Mouse (Mus musculus) yolk sac, embryonic 10.5 days (tissue): ENCODE data around the gene Gm49601.

Experiments
- DNase-seq: peaks from one replicate; pipeline ENCODE4 v3.0.0-alpha.2; 2017; ENCODE audit warnings: low spot score

Gene Gm49601

DNA sequence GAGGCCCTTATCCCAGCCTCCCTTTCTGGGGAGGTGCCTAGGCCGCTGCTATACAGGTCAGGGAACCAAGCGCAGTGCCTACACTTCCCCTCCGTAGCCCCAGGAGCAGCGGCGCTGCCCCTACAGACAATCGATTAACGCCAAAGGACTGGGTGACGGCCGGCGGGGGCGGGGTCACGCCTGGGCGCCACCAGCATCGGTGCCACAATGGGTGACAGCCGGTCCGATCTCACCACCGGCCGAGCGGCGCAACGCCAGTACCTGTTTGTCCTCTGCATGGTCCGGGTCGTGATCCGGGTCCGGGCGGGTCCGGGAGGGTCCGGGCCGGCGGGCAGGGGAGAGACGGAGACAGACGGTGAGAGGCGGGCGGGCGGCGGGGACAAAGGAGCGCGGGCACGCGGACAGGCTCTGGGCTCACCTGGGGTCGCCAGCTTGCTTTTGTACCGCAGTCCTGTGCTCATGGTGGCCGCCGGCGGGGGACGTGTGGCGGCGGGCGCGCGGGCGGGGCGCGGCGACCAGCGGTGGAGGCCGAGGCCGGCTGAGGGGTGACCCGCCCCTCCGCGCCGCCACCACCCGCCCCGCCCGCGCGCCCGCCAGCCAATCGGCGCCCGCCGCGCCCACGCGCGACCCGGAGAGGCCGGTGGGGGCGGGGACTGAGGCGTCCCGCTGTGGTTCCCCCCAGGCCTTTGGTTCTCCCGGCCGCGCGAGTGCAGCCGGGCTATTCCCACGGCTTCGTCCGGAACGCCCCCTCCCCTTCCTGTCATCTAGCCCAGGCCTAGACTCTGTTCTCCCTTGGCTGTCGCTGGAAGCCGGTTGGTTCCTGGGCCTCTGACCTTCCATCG is 3.4 kb upstream of the Gm49601 start, which contains the start of gene Sept5:
Gene Sept5 (minus strand): TSS at position 565 of the 842 bp plus-strand sequence.
- DNase-seq, result no peak

DNA sequence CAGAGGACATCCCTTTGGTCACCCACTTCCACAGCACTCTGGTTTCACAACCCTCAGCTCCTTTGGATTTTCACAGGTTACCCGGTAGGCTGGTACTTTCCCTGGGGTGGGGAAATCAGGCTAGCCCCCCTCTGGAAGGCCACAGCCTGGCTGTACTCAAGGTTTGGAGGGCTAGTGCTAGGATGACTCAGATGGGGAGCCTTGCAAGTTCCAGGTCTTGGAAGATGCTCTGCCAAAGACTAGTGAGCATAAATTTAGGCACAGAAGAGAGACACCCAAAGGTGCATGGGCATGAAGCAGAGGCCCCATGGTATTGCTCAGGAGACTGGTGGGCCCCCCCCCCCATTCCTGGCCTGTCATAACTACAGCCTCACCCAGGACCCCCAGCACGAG is 2.7 kb upstream of the Gm49601 start:
- no peak for DNase-seq

DNA sequence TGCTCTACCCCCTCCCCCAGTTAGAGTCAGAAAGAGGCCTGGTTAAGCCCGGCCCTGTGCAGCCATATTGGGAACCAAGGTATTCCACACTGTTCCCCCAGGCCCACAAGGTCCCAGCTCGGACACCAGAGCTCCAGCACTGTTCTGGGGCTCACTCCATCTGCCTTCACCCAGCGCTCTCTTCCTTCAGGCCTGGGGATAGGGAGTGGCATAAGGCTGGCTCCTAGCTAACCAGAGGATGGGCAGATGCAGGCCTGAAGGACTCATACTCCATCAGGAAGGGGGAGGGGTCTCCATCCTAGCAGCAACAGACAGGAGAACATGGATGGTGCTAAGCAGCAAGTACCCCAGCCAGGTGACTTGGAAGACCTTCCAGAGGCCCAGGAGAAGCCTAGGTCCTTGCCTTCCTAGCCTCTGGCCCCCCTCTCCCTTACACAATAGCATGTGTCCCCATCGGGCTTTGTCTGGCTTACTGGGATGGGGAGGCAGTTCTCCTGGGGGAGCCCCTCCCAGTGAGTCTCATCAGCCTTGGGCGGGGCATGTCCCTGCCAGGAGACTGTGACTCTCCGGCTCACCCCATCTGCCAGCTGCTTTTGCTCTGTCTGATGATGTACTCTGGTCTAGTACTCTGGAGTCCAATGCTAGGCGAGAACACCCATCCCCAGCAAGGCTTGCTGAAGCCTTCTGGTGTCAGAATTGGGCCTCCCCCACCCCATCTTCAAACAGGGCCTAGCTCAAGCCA is 2.1 kb upstream of the Gm49601 start:
- DNase-seq, result no peak

DNA sequence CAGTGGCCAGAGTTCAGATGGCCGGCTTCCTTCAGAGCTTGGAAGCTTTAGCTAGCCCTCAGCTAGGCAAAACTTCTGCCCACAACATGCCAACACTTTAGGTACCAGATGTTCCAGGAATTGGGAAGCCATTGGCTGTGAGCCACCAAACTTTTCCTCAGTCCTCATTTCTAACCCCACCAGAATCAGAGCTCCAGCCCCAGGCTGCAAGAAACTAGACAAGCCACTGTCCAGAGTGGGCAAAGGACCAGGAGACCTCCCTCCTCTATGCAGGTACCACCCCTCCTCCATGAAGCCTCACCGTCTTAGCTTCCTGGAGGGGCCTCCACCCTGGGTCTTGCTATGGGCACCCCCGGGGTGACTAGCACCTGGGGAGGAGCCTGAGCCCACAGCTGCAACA is 936 bp upstream of the Gm49601 start:
- no peak for DNase-seq

DNA sequence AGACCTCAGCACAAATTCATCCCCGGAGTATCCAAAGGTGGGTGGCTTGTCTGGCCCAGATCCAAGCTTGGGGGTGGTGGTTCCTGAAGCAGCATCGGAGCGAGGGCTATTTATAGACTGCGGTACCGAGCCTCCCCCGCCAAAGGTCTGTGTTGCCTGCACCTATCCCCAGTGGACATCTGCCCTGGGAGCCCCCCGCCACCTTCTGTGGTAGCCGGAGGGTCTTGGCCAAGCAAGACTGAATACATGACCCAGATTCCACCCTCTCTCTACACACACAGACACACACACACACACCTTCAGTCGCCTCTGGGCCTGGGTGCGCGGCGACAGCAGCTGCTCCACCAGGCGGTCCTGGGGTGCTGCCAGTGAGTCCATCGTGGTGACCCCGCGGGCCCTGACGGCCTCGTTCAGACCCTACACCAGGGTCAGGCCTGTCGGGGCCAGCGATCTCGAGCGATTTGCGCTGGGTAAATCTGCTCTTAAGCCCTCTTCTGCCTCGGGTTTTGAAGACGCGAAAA is 376 bp downstream of the Gm49601 start:
- no peak for DNase-seq

DNA sequence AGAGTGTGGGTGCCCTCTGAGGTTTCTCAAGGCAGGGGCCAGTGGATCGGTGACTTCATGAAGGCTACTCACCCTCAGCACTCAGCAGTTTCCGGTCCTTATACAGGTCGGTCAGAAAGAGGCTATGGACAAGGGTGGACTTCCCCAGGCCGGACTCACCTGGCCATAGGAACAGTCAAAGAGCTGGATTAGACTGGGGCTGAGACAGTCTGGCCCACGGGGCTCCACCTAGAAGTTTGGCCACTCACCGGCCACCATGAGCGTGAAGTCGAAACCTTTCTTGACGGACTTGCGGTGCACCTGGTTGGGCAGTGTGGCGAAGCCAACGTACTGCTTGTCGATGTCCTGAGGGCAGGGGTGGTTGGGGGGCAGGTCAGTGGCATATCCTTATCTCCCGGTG is 1.1 kb downstream of the Gm49601 start:
- DNase-seq, result no peak

DNA sequence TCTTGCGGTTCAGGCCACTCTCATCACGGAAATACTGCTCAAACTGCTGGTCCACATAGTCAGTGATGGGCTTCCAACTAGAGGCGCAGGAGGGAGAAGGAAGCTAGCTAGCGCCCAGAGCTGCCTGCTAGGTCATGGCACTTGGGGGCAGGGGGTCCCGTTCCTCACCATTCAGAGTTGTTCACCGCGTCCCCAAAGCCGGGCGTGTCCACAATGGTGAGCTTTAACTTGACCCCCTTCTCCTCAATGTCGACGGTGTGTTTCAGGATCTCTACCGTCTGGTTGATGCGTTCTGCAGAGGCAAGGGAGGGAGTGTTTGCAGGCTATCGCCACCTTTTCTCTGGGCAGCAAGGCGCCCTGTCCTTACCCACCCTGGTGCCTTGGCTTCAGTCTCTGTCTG is 1.6 kb downstream of the Gm49601 start:
- no peak for DNase-seq

DNA sequence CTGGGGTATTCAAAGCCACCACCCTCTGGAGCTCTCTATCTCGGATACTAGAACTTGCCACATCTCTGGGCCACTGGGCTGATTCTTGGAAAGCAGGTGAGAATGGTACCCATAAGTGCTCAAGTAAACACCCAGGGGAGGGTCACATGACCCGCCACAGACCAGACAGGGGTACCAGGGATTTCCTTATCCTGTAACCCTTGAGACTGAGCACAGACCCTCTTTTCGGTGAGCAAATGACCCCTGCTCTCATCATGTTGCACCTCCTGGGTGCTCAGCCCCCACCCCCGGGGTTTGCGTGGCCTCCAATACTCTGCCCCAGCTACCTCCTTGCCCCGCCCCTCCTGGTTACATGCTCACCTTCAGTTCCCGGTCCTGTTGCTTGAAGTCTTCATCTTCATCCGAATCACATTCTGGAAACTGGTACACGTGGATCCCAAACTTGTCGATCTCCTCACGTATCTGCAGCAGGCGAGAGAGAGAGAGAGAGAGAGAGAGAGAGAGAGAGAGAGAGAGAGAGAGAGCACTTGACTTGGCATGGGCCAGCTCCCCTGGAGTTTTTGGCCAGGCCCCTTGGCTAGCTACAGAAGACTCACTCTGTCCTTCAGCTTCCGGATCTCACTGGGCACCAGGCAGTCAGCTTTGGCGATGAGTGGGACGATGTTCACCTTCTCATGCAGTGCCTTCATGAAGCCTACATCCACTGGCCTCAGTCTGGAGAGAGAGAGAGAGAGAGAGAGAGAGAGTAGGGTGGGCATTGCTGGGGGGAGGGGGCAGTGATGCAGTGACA is 2.3 kb downstream of the Gm49601 start:
- DNase-seq, result no peak

DNA sequence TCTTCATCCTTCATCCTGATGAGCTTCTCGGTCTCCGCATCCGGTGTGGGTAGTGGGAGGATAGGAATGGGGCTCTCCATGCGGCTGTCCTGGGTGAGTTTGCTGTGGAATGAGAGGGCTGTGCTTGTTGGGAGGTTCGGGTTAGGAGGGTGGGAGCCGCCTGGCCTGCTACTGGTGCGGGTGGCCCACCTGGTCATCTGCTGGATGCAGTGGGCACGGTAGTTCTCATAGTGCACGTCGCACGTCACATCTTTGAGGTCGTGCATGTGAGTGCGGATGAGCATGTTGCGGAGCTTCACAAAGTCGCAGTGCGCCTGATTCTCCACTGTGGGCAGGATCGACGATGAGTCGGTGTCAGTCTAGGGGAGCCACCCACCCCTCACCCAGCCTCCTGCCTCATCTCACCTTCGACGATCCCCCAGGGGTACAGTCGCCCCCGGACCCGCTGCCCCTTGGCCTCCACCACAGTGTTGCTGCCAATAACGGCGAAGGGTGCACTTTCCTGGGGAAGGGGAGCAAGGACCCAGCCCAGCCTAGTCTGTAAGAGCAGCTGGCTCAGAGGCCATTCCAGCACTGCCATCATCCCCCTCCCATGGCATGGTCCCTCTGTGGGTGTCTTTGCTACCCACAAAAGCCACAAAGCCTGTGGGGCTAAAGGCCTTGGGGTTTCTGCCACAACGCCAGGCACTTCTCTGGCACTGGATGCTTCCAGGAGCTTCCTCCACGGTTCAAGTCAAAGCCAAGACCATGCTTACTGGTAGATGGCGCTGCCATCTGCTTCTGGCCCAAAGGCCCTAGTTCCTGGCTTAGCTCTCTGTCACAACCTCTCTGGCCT is 3.1 kb downstream of the Gm49601 start:
- no peak for DNase-seq

DNA sequence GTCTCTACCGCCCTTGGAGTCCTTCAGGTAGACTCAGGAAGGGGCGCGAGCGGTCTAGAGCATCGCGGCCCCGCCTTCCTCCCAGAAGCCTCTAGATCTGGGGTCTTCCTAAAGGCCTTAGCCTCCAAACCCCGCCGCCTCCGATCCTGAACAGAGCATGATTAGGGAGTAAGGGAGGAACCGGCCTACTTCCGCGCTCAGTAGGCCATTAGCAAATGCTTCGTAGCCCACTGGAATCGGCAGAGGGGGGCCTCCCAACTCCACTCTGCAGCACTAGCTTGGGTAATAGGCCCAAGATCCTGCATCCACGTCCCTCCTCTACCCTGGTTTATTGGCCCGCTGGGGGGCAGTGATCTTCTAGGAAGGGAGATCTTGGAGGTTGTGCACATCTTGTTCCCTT is 4.2 kb downstream of the Gm49601 start, which contains the start of gene Gp1bb:
Gene Gp1bb (minus strand): TSS at position 385 of the 400 bp plus-strand sequence.
- no peak for DNase-seq

DNA sequence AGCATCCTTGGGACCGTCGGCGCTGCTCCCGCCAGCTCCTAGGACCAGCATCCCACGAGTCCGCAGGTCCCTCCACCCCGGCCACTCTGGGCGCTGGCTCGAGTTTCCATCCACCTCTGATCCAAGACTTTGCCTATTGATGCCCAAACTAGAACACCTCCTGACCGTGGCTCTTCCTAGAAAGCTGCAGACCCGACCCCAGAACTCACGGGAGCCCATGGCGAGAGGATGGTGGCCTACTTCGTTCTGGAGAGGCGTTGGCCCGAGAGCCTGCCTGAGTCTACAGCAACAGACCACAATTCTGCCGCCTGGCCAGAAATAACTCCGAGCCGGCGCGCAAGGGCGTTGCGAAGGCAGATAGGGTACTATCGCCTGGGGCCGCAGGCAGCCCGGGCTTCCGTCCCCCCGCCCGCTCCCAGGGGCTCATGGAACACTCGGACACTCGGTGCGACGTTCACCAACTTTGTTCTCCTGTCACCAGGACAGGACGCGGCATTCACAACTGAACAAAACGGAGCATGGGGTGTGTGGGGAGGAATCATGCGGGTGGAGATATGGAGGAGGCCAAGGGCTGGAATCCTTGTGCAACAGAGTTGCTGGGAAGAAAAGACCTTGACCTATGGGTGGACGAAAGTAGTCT is 4.7 kb downstream of the Gm49601 start:
- DNase-seq, result no peak

DNA sequence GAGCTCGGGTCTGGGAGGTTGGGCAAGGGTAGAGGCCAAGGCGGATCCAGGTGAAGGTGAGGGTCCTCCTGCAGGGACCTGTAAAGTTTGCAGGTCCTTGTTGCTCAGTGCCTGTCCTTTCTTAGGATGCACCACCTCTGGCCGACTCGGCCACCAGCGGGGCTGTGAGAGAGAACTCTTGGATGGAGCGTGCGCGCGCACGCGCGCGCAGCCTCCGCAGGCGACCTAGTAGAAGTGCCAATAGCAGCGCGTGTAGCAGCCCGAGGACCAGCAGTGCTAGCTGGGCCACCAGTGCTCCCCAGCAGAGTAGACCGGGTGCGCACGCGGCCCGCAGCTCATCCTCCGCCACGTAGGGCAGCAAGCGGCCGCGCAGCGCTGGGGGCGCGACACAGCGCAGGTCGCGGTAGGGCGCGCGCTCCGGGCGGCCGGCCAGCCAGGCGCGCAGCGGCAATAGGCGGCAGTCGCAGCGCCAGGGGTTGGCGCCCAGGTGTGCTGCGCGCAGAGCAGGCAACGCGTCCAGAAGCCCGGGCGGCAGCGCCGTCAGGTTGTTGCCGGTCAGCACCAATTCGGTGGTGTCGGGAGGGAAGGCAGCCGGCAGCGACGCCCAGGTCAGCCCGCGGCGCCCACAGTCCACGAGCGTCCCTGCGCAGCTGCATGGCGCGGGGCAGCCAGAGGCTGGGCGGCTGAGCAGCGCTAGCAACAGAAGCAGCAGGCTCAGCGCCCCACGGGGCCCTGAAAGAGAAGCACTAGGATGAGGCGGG is 5.4 kb downstream of the Gm49601 start:
- DNase-seq, result no peak

DNA sequence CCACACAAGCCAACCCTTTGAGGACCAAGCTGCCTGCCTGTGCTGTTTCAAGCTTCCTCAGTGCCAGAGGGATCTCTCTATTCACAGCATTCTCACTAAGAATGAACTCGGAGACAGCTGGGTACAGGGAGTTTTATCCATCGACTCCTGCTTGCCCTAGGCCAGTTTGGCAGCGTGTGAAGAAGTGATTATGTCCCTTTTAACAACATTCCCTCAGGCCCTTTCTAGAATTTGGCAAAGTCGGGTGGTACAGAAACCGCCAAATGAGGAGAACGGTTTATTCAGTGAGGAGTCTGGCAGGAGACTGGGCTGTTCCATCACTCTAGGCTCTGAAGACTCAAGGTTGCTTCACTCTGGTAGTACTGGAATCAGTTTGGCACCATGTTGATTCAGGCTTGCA is 6.0 kb downstream of the Gm49601 start:
- no peak for DNase-seq

DNA sequence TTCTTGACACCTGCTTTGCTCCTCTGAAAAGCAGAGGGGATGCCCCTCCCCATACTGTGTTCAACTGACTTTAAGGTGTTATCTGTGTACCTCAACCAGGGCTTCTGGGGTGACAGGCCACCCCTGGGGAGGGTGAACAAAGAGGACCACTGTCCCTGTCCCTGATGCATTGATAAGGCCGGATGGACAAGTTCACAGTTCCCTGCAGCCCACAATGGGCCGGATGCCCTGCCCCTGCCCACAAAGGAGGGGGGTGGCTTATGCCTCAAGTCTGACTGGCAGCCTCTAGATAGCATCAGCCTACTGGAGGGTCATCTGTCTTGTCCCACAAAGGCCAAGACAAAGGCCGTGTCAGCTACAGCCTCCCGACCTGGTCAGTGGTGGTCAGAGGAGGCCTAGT is 7.1 kb downstream of the Gm49601 start:
- no peak for DNase-seq

DNA sequence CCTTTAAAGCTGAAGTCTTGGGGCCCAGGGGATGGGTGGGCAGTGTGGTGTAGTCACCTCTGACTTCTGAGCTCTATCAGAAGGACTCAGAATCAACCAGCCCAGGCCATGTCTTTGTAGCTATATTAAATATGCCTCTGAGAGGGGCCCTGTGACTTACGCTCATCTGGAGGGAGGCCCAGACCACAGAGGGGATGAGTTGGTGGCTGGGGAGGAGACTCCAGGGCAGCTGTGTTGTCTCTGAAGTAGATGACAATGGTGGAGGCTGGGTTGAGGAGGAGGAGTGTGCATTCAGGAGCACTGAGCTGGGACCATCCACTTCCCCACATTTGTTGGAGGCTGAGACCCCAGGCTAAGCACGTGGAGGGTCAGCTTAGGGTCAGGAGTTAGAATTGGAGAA is 7.9 kb downstream of the Gm49601 start:
- no peak for DNase-seq

DNA sequence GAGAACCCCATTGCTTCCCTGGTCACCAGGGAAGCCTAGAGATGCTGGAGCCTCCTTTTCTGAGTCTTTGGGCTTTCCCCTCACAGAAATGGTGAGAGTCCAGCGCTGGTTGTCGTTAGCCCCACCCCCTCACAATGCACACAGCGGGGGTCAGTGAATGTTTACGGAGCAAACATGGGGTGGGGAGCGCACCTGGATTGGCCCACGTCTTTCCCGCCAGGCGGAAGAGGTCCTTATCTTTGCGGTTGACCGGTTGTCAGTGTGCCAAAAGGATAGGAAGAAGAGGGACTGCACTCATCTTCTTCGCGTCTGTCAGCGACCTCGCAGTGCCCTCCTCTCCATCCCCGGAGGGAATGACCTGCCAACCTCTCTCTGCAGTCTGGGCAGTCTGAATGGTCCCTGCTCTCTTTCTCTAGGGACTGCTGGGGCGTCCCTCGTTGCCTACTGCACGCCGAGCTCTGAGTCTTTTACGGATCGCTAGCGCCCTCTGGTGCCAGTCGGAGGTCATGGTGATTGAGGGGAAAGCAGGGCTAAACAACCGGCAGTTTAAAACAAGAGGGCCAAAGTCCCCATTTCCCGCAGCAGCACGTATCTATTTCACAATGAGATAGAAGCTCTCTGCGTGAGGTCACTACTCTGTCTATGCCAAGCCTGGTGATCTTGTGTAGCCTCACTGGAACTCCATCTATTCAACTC is 8.7 kb downstream of the Gm49601 start:
- DNase-seq, result peak; percentile 85

DNA sequence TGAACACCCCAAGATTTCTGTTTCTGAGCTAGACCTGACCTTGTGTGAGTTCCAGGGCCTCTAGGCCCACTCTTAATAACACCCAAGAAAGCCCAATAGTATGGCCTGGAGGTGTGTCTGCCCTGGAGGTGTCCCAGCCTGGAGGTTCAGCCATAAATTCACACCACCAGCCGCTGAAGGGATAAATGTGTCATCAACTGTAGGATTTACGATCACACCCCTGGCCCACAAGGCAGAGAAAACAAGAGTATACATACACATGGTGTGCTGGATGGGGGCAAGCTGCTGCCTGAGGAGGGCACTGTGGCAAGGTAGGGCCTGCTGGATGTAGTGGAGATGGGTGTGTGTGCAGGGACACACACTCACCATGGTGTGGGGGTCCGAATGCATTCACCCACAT is 12.9 kb downstream of the Gm49601 start:
- no peak for DNase-seq

DNA sequence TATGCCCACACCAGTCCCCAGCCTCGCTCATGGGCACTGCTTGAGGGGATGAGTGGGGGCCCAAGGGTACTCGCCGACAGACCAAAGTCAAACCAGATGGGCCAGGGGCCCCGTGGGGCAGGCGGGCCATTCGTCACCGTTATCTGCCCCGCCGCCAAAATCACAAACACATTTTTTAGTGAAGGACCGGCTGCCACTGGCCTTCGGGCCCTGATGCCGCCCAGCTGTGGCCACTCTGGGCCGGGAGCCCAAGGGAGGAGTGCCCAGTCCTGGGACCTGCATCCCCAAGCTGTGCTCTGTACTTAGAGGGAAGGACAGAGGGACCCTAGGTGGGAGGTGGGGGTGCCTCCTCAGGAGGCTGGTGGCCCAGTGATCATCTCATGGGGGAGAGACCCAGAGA is 14.5 kb downstream of the Gm49601 start:
- DNase-seq, result no peak

DNA sequence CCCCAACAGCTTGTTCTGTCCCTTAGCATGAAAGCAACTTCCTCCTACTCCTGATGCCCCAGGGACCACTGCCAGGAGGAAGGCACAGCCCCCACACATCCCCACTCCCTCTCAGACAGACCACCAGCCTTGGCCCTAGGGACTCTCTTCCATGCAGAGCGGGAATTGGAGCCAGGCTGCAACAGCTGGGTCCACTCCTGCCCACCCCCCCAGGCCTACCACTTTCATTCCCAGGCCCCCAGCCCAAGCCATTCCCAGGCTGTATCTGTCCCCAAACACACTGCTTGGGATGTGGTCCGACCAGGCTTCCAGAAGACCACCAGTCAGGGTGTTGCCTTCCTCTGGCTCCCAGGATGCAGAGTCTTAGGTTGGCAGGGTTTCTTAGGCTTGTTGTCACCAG is 17.1 kb downstream of the Gm49601 start:
- DNase-seq, result no peak

DNA sequence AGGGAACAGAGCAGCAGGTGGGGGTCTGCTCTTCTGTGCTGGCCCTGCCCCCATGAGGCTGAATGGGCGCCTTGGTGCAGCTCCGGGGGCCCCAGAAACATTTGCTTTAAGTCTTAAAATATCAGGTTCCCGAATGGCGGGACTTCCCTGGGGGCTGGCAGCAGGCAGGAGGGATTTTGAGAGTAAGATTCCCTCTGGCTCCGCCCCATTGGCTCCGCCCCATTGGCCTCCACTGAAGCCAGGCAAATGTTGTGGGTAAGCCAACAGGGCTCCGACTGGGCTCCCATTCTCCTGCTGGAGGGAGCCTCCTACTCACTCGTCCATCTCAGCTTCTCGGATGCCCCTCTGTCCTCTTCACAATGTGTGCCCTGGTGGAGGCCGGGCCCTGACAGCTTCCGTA is 18.0 kb downstream of the Gm49601 start:
- no peak for DNase-seq
